Mouse (Mus musculus): ENCODE data around the gene Rassf2. TPM values are rescaled to one million over a fixed set of nuclear protein-coding genes. Genes with fewer than 3 reads are reported as not detected.

The Rassf2 gene
- total RNA-seq, 2 experiments from 2014 or later = 54.8 to 76.3 TPM

DNA sequence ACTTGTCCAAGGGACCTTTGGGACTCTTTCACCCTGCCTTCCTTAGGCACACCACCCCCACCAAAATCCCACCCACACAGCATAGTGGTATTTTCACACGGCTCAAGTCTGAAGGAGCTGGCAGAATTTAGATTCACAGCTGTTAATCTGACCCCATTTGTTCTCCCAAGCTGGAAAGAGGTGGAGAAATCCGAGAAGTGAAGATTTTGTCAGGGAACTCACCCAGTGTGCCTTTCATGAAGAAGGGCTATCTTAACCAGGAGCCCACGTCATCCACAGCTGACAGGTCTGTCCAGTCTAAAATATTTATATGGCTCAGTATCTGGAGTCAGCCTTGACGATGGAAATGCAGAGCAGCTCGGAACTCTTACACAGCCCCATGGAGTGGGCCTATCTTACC lies 6.3 kb upstream of the Rassf2 start:
- no peak for ATAC-seq (replicated peaks; ENCODE audit: poor library complexity, severe bottlenecking)

DNA sequence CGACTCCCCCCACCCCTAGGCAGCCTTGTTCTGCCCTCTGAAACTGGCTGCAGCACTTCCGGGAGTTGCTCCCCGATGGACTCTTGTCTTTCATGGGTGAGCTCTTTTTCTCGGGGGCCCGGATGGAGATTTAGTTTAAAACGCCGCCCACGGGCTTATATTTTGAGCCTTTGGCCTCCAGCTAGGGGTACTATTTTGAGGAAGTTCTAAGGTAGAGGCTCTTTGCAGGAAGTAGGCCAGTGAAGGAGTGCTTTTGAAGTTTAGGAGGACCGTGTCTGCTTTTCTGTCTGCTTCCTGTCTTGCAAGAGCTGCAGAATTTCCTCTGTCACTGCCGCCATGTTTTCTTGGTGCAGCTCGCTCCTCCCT lies 5.4 kb upstream of the Rassf2 start:
- peak; percentile 90 for ATAC-seq (replicated peaks; ENCODE audit: poor library complexity, severe bottlenecking)

- ATAC-seq (replicated peaks; ENCODE audit: poor library complexity, severe bottlenecking) = no peak
Observed at GRCm38 (mm10) chr2:132034590-132035469, 4.8 kb upstream of the Rassf2 start.

- ATAC-seq (replicated peaks; ENCODE audit: poor library complexity, severe bottlenecking) = no peak
Observed at GRCm38 (mm10) chr2:132031364-132032095, 1.5 kb upstream of the Rassf2 start.

- no peak for ATAC-seq (replicated peaks; ENCODE audit: poor library complexity, severe bottlenecking)
Observed at GRCm38 (mm10) chr2:132030418-132031363, 633 bp upstream of the Rassf2 start.

DNA sequence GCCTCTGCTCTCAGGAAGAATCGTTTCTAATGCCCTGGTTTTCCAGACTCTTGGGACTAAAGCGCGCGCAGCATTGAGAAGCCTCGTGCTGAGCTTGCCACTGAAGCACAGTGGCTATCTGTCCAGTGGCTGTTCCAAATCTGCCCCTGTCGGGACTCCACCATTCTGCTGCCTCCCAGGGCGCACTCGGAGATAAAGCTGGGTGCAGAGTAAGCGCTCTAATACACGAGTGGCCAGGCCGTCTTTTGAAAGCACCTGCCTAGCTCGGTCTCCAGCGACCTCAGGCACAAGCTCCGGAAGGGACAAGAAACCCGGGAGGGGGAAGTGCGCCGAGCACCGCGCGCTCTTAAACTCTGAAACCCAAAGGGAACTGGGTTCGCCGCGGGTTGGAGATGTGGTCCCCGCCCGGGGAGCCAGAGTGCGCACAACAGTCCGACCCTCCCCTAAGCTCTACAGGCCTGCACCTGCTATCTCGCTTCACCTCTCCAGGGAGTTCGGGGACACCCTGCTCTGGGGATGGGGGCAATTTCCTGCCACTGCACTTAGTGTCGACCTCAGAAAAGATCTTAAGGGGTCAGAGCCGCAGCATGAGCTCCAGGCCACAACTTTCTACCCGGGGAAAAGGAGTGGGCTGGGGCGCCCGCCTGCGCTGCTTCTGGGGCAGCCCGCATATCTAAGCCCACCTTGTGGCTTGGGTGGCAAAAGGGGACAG lies 1.0 kb downstream of the Rassf2 start:
- peak; percentile 44 for ATAC-seq (replicated peaks; ENCODE audit: poor library complexity, severe bottlenecking)

DNA sequence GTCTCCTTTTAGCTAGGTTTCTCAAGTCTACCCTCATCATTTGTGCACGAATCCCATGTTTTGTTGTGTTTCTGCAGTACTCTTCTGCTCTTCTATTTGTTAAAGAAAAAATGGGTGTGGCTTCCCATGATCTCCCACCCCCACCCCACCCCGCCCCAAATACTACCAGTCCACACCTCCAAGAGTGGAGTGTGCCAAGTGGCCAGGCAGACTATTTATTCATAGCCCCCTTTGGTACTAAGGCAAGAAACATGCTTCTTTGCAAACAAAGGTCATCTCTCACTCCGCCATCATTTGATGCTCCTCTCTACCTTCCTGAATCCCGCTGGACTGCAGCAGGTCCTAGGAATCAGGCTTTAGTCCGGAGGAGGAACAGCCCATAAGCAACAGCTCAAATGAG lies 2.0 kb downstream of the Rassf2 start:
- no peak for ATAC-seq (replicated peaks; ENCODE audit: poor library complexity, severe bottlenecking)

DNA sequence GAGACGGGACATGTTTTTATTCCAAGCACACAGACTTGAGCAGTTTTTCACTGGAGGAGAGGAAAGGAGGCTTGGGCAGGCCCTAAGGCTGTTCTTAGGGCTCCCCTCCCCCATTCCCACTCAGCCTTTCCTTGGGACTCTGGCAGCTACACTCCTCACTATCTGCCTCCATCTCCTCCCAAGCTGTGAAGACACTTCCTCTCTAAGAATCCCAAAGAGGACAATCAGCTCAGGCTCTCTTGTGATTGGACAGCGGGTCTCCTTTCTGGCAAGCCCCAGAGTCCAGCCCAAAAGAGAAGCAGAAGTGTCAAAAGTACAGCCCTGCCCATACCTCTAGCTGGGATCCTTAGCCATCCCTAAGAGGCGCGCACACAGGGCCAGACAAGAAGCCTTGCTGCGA lies 2.7 kb downstream of the Rassf2 start:
- ATAC-seq (replicated peaks; ENCODE audit: poor library complexity, severe bottlenecking) = peak; percentile 28

- no peak for ATAC-seq (replicated peaks; ENCODE audit: poor library complexity, severe bottlenecking)
Observed at GRCm38 (mm10) chr2:132024028-132024427, 6.0 kb downstream of the Rassf2 start.

GRCm38 (mm10) chr2:132022621-132023020 lies 7.4 kb downstream of the Rassf2 start:
- ATAC-seq (replicated peaks; ENCODE audit: poor library complexity, severe bottlenecking) = peak; percentile 12; the same call in 1 of the 2 replicates

DNA sequence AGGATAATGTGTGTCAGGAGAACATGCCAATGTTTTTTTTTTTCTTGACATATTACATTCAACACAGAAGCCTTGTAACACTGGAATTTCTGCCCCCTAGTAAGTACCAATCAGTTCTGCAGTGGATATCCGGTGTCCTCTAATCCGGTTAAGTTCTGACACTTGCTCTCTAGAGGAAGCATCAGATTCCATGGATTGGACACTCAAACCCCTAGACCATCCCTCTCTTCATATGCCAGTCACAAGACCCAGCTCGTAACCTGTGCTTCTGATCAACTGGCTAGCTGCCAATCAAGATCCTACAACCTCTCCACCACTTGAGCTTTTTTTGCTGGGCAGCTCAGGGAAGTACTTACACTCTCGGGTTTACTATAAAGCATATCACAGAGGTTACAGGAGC lies 8.4 kb downstream of the Rassf2 start:
- no peak for ATAC-seq (replicated peaks; ENCODE audit: poor library complexity, severe bottlenecking)

GRCm38 (mm10) chr2:132020991-132021541 lies 9.0 kb downstream of the Rassf2 start:
- ATAC-seq (replicated peaks; ENCODE audit: poor library complexity, severe bottlenecking) = peak; percentile 72

DNA sequence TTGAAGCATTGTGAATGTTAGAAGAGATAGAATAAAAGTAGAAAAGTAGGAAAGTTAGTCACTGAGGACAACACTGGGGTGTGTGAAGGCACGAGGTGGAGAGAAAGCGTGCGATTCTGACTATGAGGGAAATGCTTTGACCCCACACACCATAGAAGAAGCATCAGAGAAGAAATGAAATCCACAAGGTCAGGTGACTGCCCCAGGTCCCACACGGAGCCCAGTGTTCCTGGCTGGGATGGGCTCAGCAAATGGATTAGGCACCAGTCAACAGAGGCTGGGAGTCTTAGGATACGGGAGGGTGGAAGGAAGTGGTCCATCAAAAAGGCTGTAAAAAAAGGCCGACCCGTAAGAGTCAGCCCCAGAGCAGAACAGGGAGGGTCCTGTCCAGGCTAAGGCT lies 9.6 kb downstream of the Rassf2 start:
- ATAC-seq (replicated peaks; ENCODE audit: poor library complexity, severe bottlenecking) = no peak

DNA sequence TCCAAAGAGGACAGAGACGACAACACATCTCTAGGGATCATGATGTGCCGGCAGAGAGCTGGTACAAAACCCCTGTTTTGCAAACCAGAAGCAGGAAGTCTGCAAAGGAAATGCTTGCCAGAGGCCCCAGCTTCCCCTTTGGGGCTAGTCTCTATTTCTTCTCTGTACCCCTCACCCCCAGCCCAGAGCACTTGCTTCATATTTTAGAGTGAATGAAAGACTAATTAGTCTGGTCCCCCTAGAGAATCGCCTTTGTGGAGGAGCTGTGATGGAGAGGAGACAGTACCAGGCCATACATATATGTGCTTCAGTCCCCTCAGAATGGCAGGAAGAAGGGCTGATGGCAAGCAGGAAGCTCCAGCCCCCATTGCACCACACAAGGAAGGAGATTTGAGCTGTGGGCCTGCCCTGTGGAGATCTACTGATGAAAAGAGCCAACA lies 10.7 kb downstream of the Rassf2 start:
- peak; percentile 63 for ATAC-seq (replicated peaks; ENCODE audit: poor library complexity, severe bottlenecking)

GRCm38 (mm10) chr2:132018156-132018555 lies 11.9 kb downstream of the Rassf2 start:
- ATAC-seq (replicated peaks; ENCODE audit: poor library complexity, severe bottlenecking) = peak; percentile 11; the same call in 1 of the 2 replicates

GRCm38 (mm10) chr2:132017611-132018010 lies 12.4 kb downstream of the Rassf2 start:
- ATAC-seq (replicated peaks; ENCODE audit: poor library complexity, severe bottlenecking) = 0 out of 2 replicates have a peak, but pooled peaks have one; percentile 5

- no peak for ATAC-seq (replicated peaks; ENCODE audit: poor library complexity, severe bottlenecking)
Observed at GRCm38 (mm10) chr2:132016034-132016433, 14.0 kb downstream of the Rassf2 start.

DNA sequence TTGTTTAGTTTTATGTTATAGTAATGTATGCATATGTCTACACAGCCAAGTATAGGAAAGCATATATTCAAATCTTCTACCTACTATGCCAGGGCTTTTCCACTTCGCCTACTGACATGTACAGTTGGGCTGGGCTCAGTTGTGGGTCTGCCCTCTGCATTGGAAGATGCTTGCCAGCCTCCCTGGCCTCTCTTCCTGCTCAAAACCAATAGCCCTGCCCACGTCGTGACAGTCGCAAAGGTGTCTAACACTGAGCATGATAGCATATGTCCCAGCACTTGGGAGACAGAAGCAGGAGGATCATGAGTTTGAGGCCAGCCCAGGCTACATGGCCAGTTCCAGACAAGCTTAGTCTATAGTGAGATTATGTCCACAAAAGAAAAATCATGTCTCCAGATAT lies 16.9 kb downstream of the Rassf2 start:
- no peak for ATAC-seq (replicated peaks; ENCODE audit: poor library complexity, severe bottlenecking)

GRCm38 (mm10) chr2:132010781-132011180 lies 19.3 kb downstream of the Rassf2 start:
- no peak for ATAC-seq (replicated peaks; ENCODE audit: poor library complexity, severe bottlenecking)

Measured in granulocyte monocyte progenitor cell, adult 5-6 weeks (primary cell).